Mouse (Mus musculus): Measurements from ENCODE around the gene Gm20517.

GRCm38 (mm10) chr17:47702548-47703345 is 91.4 kb downstream of the Gm20517 start:
- TF ChIP-seq CTCF (IDR thresholded peaks at IDR 0.05; ENCODE audit: low read depth, low read length), result no peak
- TF ChIP-seq POLR2A (IDR thresholded peaks at IDR 0.05; ENCODE audit: borderline replicate concordance, low read depth, low read length), result no peak

All from bone marrow macrophage, adult 2 months (primary cell).